Mouse (Mus musculus): Measurements from ENCODE around the gene Fhit.

Gene Fhit

DNA sequence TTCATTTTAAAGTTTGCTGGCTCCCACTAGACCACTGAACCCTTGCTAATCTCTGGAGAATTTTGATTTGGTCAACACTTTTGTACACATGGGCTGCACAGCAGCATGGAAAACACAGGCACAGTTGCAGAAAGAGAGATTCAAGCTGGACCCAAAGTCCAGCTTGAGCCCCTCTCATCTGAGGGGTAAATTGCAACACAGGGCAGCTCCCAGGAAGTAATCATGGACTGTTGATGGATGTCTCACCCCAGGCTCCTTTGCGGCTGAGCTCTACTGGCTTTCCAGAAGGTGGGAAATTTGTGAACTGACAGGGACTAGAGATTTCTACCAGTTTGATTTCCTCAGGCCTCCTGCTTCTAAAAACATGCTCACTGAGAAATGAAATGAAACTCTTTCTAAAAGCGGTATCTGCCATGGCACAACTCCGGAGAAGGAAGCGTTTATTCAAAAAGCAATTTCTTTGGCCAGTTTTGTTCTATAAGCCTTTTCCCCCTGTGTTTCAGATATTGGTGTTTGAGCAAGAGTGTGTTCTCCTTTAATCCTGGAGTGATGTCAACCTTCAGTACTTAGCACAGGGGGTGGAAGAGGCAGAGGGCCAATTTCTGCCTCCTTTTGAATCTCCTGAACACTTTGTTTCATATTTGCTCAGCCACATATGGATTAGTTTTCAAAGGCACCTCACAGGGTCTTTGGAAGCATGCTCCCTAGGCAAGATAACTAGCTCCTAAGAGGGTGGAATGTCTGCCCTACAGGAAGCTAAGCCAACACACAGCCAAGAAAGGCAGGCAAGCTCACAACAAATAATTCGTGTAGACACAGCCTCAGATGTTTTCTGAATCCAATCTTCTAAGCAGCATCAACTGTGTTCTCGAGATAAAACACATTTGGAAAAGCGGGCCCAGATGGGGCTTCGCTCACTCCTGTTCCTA is 1578.3 kb downstream of the Fhit start:
- no peak for DNase-seq

GRCm38 (mm10) chr14:9556333-9556732 is 1605.5 kb downstream of the Fhit start:
- DNase-seq = no peak

DNA sequence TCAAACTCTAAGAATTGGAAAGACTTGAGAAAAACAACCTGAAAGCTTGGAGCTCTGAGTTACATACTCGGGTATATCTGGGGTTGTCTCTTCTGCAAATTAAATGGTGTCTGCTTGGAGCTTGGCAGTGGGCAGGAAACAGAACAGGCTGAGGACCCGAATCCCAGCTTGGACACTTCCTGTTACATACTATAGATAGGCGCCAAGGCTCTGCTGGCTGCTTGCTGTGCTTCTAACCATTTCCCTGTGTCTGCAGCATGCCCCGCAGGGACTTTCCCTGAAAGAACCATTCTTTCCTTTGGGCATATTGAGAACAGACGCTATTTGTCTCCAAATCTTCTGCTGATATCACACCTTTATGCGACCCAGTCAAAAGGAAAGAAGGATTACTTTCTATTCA is 1606.0 kb downstream of the Fhit start:
- peak; percentile 6 to 13 for DNase-seq

DNA sequence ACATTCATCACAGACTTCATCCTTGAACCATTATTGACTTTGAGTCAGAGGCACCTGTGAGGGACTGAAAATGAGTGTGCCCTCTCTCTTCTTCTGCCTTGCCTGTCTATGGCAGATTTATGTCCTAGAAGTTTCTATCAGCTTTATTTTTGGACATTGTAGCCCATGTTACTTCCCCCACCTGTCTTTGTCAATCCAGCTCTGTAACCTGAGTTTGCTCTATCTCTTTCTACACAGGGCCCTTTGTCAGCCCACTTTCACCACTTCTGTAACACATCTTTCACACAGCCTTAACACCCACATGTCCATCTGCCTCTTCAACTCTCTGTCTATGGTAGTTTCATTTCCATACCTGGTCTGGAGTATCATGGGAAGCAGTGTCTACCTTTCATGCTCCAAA is 1609.7 kb downstream of the Fhit start:
- DNase-seq = no peak

DNA sequence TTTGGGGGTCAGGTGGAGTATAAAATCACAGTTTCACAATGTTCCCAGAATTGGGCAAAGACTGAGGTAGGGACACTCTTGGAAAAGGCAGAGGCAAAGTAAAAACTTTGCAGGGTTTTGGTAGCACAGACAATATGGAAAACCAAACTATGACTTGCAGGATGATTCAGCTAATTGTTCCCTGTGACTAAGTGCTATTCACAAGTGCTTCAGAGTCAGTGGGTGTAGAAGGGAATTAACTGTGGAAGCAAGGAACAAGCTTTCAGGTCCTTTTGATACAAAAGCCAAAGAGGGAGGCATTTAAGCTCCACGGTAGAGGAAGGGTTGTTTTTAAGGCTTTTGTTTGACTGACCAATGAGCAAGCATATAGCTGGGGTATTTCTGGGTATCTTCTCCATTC is 1613.9 kb downstream of the Fhit start:
- no peak for DNase-seq

- no peak for DNase-seq
Measured at GRCm38 (mm10) chr14:9544364-9544763, 1617.5 kb downstream of the Fhit start.

DNA sequence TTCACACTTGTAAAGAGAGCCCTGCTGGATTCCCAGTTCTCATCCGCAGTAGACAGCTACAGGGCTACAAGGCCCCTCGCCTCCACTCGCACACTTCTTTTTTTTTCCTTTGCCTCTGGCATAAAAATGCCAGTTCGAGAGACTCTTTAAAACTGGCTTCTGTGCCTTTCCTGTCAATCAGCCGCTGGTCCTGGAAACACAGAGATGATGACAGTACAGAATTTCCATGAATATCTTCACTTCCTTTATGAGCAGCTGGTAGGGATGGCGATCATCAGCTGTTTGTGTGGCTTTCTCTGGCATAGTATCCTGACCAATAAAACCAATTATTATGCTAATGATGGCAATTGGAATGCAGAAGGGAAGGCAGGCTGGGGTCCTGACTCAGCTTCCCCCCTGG is 1626.3 kb downstream of the Fhit start:
- no peak for DNase-seq

GRCm38 (mm10) chr14:9529247-9529646 is 1632.6 kb downstream of the Fhit start:
- DNase-seq = no peak

GRCm38 (mm10) chr14:9526136-9526535 is 1635.7 kb downstream of the Fhit start:
- DNase-seq = no peak

GRCm38 (mm10) chr14:9517651-9518050 is 1644.2 kb downstream of the Fhit start:
- DNase-seq = no peak

DNA sequence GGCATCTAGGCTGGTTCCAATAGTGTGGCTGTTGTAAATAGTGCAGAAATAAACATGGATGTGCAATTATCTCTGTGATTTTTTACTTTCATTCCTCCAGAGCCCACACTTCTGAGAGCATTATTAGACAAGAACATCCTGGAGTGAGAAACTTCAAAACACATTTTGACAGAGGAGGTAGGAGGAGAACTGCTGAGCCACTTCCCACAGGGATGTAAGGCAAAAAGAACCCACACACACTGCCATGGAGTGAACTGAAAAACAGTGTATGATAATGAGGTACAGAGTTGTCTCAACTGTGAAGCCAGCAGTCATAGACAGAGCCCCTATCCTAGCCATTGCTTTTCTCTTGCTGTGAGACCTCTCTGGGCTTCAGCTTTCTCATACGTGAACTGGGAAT is 1652.2 kb downstream of the Fhit start:
- no peak for DNase-seq
